Mouse (Mus musculus): ENCODE measurements around the gene Klk1b11.

DNA sequence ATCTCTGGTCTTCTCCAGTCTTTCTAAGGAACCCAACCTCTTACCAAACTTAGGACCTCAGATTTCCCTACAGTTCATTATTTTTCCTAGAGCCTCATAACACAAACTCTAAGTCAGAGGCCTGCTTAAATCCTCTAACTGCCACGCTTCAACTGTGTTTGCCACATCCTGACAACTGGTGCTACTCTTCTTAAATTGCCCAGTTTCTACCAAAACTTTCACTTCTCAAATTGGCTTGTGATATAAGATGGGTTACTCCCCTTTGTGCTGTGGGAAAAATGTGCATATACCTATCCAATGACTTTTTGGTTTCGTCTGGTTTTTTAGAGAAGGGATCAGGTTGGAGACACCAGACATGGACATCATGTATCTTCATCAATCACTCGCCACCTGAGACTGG lies 28.6 kb upstream of the Klk1b11 start:
- TF ChIP-seq CTCF (IDR thresholded peaks at IDR 0.05; ENCODE audit: low read depth, low read length) (no peak), POLR2A (IDR thresholded peaks at IDR 0.05; ENCODE audit: extremely low read depth, insufficient read depth, low read length) (no peak)

Data from liver, adult 2 months (tissue).